Mouse (Mus musculus): ENCODE data around the gene Ephx3.

Ephx3 gene

GRCm38 (mm10) chr17:32173166-32173565, 16.2 kb downstream of the Ephx3 start:
- no peak for DNase-seq (ENCODE audit: low spot score)

- no peak for DNase-seq (ENCODE audit: low spot score)
These were observed 16.9 kb downstream of the Ephx3 start for GRCm38 (mm10) chr17:32172485-32172884.

GRCm38 (mm10) chr17:32169518-32170225, 19.7 kb downstream of the Ephx3 start:
- DNase-seq (ENCODE audit: low spot score): no peak

GRCm38 (mm10) chr17:32166687-32167086, 22.7 kb downstream of the Ephx3 start, which contains the start of gene Notch3:
Notch3 (minus strand) TSS chr17:32166852.
- DNase-seq (ENCODE audit: low spot score): peak; percentile 49

DNA sequence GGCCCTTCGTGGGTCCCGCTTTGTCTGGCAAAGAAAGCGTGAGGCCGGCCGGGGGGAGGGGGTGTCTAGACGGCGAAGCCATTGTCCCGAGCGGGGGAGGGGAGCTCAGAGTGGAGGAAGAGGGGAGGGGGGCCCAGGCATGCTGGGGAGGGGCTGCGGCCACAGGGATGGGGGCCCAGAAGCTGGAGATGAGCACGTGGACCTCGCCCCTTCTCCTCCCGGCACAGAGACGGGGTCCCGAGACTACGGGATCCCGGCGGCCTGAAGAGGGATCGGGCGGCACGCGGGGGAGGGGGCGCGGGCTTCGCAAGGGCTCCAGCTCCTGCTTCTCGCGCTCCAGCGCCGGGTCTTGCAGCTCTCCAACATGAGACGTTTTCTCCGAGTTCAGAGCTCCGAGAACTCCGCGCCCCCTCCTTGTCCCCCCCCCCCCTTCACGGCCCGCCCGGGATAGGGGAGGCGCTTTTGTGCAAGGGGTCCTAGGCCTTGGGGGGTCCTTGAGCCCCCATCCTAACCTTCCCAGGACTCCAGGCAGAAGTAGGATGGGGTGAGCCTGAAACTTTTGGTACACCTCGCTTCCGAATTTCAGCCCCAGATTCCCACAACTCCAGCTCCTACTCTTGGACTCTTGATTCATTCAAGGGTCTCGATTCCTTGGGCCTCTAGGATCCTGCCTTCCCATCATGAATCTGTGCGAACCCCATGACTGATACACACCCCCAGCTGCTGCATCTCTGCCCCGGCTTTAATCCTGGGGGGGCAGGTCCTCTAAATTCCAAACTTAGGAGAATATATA, 23.4 kb downstream of the Ephx3 start:
- peak; percentile 45 for DNase-seq (ENCODE audit: low spot score)

DNA sequence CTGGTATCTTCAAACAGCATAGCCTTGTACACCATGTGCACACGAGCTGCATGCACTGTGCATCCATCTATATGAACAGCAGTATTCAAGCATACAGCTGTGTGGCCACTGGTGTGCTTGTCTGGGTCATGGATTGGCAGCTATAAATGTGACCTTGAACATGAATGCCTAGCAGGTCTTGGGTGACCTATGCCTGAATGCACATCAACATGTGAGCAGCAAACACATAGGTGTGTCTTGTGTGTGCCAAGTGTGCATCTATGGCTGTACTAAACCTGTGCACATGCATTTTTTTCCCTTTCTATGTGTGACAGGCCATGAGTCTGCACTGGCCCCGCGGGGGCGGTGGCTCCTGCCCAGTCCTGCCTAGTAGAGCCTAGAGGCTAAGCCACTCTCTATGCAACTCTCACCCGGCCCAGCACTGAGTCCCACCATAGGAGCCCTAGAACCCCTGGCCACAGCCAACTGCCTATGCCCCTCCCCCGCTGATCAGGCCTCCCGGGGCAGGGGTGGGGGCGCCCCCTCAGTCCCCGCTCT, 24.0 kb downstream of the Ephx3 start:
- DNase-seq (ENCODE audit: low spot score): no peak

DNA sequence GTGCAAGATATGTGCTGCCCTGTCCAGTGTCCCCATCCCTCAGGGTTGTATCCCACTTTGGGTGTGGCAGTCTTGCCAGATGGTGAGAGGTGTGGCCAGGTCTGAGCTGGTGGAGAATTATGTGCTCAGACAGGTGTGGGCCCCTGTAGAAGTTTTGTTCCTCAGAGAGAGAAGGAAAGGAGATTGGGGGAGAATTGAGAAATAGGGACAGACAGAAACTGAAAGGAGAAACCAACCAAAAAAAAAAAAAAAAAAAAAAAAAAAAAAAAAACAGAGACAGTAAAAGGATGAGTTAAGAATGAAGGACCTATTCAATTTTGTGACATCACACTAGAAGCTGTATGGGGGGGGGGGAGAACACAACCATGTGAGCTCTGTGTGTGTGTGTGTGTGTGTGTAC, 24.6 kb downstream of the Ephx3 start:
- DNase-seq (ENCODE audit: low spot score): no peak

DNA sequence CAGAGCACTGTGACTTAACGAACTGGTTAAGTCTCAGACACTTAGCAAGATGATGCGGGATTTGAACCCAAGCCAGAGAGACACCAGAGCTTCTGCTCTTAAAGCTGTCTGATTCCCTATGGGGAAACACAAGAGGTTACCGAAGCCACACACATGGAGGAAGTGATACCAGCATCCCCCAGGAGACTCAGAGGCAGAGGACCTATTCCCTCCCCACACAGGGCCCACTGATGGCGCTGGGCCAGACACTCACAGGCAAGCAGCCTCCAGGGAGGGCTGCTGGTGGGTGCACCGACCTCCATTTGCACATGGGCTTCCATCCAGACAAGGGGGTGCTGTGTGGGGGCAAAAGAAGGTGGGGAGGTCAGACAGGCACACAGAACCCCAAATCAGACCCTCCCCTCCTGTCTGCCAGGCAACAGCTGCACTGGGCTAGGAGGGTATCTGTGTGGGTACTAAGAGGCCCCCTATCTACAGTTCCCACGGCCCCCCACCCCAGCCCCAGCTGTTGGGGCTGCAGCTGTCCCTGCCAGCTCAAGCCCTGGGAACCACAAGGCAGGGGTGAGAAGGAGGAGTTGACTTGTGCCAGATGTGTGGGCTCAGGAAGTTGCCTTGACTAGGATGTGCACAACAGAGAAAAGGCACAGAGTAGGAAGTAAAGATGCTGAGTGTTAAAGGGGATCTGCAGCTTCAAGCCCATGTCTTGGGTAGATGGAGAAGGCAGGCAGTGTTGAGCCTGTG, 25.3 kb downstream of the Ephx3 start:
- DNase-seq (ENCODE audit: low spot score): no peak

GRCm38 (mm10) chr17:32162112-32162850, 27.1 kb downstream of the Ephx3 start:
- DNase-seq (ENCODE audit: low spot score): peak; percentile 44

DNA sequence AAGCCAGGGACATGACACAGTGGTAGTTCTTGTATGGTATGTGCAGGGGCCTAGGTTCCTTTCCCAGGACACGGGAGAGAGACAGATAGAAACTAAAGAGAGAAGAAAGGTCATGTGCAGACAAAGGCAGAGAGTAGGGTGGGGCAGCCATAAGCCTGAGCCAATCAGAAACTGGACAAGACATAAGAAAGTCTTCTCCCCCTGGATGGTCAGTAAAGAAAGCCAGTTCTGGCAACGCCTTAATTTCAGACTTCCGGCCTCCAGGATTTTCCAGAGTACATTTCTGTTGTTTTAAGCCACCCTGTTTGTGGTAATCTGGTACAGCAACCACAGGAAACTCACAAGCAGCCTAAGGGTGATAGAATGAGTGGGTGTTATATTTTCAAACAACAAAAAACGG, 28.5 kb downstream of the Ephx3 start:
- no peak for DNase-seq (ENCODE audit: low spot score)

GRCm38 (mm10) chr17:32158841-32159240, 30.5 kb downstream of the Ephx3 start:
- DNase-seq (ENCODE audit: low spot score): no peak

- DNase-seq (ENCODE audit: low spot score): no peak
These were observed 42.6 kb downstream of the Ephx3 start for GRCm38 (mm10) chr17:32146718-32147117.

GRCm38 (mm10) chr17:32142907-32143854, 46.2 kb downstream of the Ephx3 start:
- peak; percentile 70 for DNase-seq (ENCODE audit: low spot score)

- no peak for DNase-seq (ENCODE audit: low spot score)
These were observed 47.1 kb downstream of the Ephx3 start for GRCm38 (mm10) chr17:32142234-32142633.

Data from ovary, postnatal 10 days (tissue).